In genomic region chr17:44745378-44745777, GRCm38 (mm10) we compare ENCODE assay signal across 14 mouse cellular contexts.
"Had no signal": no experiment of that assay in that cellular context is flagged by ENCODE, and none has a peak within 500 bp of the region (broad histone marks: within the 10 kb centered on the region; RNA-seq: fewer than 3 reads in every experiment).

No protein-coding gene starts in this region.

- H3K36me3 ChIP-seq: kidney, embryonic 15.5 days; limb, embryonic 12.5 days; midbrain, embryonic 15.5 days; neural tube, embryonic 12.5 days had no signal

- H3K4me2 ChIP-seq: kidney, embryonic 15.5 days; limb, embryonic 12.5 days; midbrain, embryonic 11.5 days; midbrain, embryonic 15.5 days; neural tube, embryonic 12.5 days had no signal

- H3K4me3 ChIP-seq: kidney, embryonic 15.5 days; left cerebral cortex, adult 2 months; limb, embryonic 12.5 days; midbrain, embryonic 15.5 days; neural tube, embryonic 12.5 days had no signal

- H3K4me1 ChIP-seq: kidney, embryonic 15.5 days; limb, embryonic 12.5 days; midbrain, embryonic 15.5 days; neural tube, embryonic 12.5 days had no signal

- H3K9me3 ChIP-seq: kidney, embryonic 15.5 days; midbrain, embryonic 15.5 days; neural tube, embryonic 12.5 days had no signal

- H3K27ac ChIP-seq: kidney, embryonic 15.5 days; left cerebral cortex, adult 2 months; limb, embryonic 12.5 days; liver, embryonic 14.5 days; midbrain, embryonic 15.5 days; neural tube, embryonic 12.5 days; stomach, postnatal 0 days had no signal

- DNase-seq: kidney, adult 2 months; kidney, postnatal 14 days; liver; lung, adult 18-20 months; thymus, adult 18-20 months; thymus, postnatal 14 days had no signal

- ATAC-seq: midbrain, embryonic 15.5 days had no signal

- H3K9ac ChIP-seq: kidney, embryonic 15.5 days; limb, embryonic 12.5 days; liver, embryonic 14.5 days; midbrain, embryonic 15.5 days; neural tube, embryonic 12.5 days had no signal
